Mouse (Mus musculus) left cerebral cortex, postnatal 36 days (tissue): ENCODE measurements at regions not wholly inside any gene's neighbourhood (a gene's known extent, or its start where the extent isn't known, plus 50 kb on each side); places are given as distances from the start of the nearest gene placed in this dataset.

ENCODE experiments used
- DNase-seq, 2 experiments: peaks; one replicate each; pipeline ENCODE4 v3.0.0; 2021 to 2022; ENCODE audit warnings: low spot score in 2 of 2, mixed read lengths in 1 of 2
- intact Hi-C: fragments of 180-260 bp; cut with DNase I; formaldehyde crosslinking; loops from one replicate; pipeline ENCODE4 v1.15.1; 2025

- DNase-seq, result no peak
- intact Hi-C loops, result no loop called here
Observed at GRCm38 (mm10) chr2:133346789-133347424, 205.1 kb upstream of the Bmp2 start.

- DNase-seq, result no peak
- intact Hi-C loops, result no loop called here
Observed at GRCm38 (mm10) chr2:133351306-133351705, 200.7 kb upstream of the Bmp2 start.

GRCm38 (mm10) chr2:133352800-133353199 is 199.2 kb upstream of the Bmp2 start:
- intact Hi-C loops, result no loop called here
- DNase-seq, result no peak

GRCm38 (mm10) chr2:133362693-133363443 is 189.1 kb upstream of the Bmp2 start:
- intact Hi-C loops, result no loop called here
- no peak for DNase-seq

- DNase-seq, result no peak
- intact Hi-C loops, result no loop called here
Observed at GRCm38 (mm10) chr2:133371490-133372215, 180.3 kb upstream of the Bmp2 start.

GRCm38 (mm10) chr2:133373543-133373942 is 178.4 kb upstream of the Bmp2 start:
- intact Hi-C loops, result no loop called here
- no peak for DNase-seq

GRCm38 (mm10) chr2:133381054-133381453 is 170.9 kb upstream of the Bmp2 start:
- intact Hi-C loops, result no loop called here

GRCm38 (mm10) chr2:133383135-133383920 is 168.6 kb upstream of the Bmp2 start:
- intact Hi-C loops, result no loop called here
- no peak for DNase-seq

More at GRCm38 (mm10) chr2:133381054-133381453, 170.9 kb upstream of the Bmp2 start:
- peak in 1 of 2 experiments; percentile 19 for DNase-seq

GRCm38 (mm10) chr2:133385297-133385696 is 166.7 kb upstream of the Bmp2 start:
- no peak for DNase-seq
- intact Hi-C loops, result no loop called here

GRCm38 (mm10) chr2:133387349-133387748 is 164.6 kb upstream of the Bmp2 start:
- DNase-seq, result no peak
- intact Hi-C loops, result no loop called here

- intact Hi-C loops, result no loop called here
- no peak for DNase-seq
Observed at GRCm38 (mm10) chr2:133392298-133392697, 159.7 kb upstream of the Bmp2 start.

- DNase-seq, result no peak
- intact Hi-C loops, result no loop called here
Observed at GRCm38 (mm10) chr2:133397566-133397965, 154.4 kb upstream of the Bmp2 start.

- intact Hi-C loops, result no loop called here
- no peak for DNase-seq
Observed at GRCm38 (mm10) chr2:133399059-133399690, 152.8 kb upstream of the Bmp2 start.

- intact Hi-C loops, result no loop called here
Observed at GRCm38 (mm10) chr2:133400963-133401362, 151.0 kb upstream of the Bmp2 start.

GRCm38 (mm10) chr2:133416990-133417581 is 134.9 kb upstream of the Bmp2 start:
- intact Hi-C loops, result no loop called here
- no peak for DNase-seq

More at GRCm38 (mm10) chr2:133400963-133401362, 151.0 kb upstream of the Bmp2 start:
- DNase-seq, result no peak

GRCm38 (mm10) chr2:133419686-133420303 is 132.2 kb upstream of the Bmp2 start:
- no peak for DNase-seq

GRCm38 (mm10) chr2:133425538-133425937 is 126.4 kb upstream of the Bmp2 start:
- no peak for DNase-seq
- intact Hi-C loops, result no loop called here

More at GRCm38 (mm10) chr2:133419686-133420303, 132.2 kb upstream of the Bmp2 start:
- intact Hi-C loops, result no loop called here

GRCm38 (mm10) chr2:133427039-133427438 is 124.9 kb upstream of the Bmp2 start:
- no peak for DNase-seq
- intact Hi-C loops, result no loop called here
